ENCODE assay signal across 22 mouse cellular contexts in genomic region chr12:16834701-16835100, GRCm38 (mm10). TPM values are rescaled to one million over a fixed set of nuclear protein-coding genes. Genes with fewer than 3 reads are reported as not detected.
DNase-seq lines count a peak whose midpoint lies in the region; ATAC-seq lines count a peak whose summit lies in the region.
"Had no signal": no experiment of that assay in that cellular context is flagged by ENCODE, and none has a peak within 500 bp of the region (broad histone marks: within the 10 kb centered on the region; RNA-seq: fewer than 3 reads in every experiment).

No protein-coding gene starts in this region.

- H3K9me3 ChIP-seq in hindbrain, embryonic 15.5 days, result no peaks in the 10 kb centered on the region
- H3K9me3 ChIP-seq in hindbrain, embryonic 11.5 days (ENCODE audit: control insufficient read depth, low read length), result no peaks in the 10 kb centered on the region
- H3K9me3 ChIP-seq in forebrain, embryonic 12.5 days, result 0 out of 2 replicates have a peak, but pooled peaks cover 5% of the 10 kb centered on the region
- H3K9me3 ChIP-seq: embryonic facial prominence, embryonic 12.5 days; G1E; limb, embryonic 10.5 days; lung, embryonic 15.5 days had no signal

- H3K36me3 ChIP-seq in hindbrain, embryonic 15.5 days, result 0 out of 2 replicates have a peak, but pooled peaks cover under 1% of the 10 kb centered on the region
- no peaks in the 10 kb centered on the region for H3K36me3 ChIP-seq in hindbrain, embryonic 11.5 days (ENCODE audit: control insufficient read depth, insufficient read depth, low read length)
- peaks cover 2% of the 10 kb centered on the region; the same call in 1 of the 2 replicates for H3K36me3 ChIP-seq in forebrain, embryonic 12.5 days (replicated peaks)
- H3K36me3 ChIP-seq: embryonic facial prominence, embryonic 12.5 days; G1E; lung, embryonic 15.5 days had no signal

- H3K4me3 ChIP-seq in hindbrain, embryonic 15.5 days, result no peak overlapping the region
- no peak overlapping the region for H3K4me3 ChIP-seq in hindbrain, embryonic 11.5 days (ENCODE audit: low read depth, low read length)
- H3K4me3 ChIP-seq in forebrain, embryonic 12.5 days (replicated peaks), result no peak overlapping the region
- H3K4me3 ChIP-seq: embryonic facial prominence, embryonic 12.5 days; left cerebral cortex, adult 2 months; limb, embryonic 10.5 days; lung, embryonic 15.5 days; megakaryocyte, embryonic 14.5 days had no signal

- H3K4me2 ChIP-seq in hindbrain, embryonic 15.5 days, result no peak overlapping the region
- H3K4me2 ChIP-seq in hindbrain, embryonic 11.5 days (replicated peaks; ENCODE audit: low read depth, low read length), result no peak overlapping the region
- no peak overlapping the region for H3K4me2 ChIP-seq in forebrain, embryonic 12.5 days
- H3K4me2 ChIP-seq: embryonic facial prominence, embryonic 12.5 days; liver, embryonic 11.5 days; lung, embryonic 15.5 days had no signal

- H3K27me3 ChIP-seq in hindbrain, embryonic 15.5 days, result no peaks in the 10 kb centered on the region
- no peaks in the 10 kb centered on the region for H3K27me3 ChIP-seq in hindbrain, embryonic 11.5 days (ENCODE audit: control insufficient read depth, insufficient read depth, low read length)
- H3K27me3 ChIP-seq in forebrain, embryonic 12.5 days, result no peaks in the 10 kb centered on the region
- H3K27me3 ChIP-seq: embryonic facial prominence, embryonic 12.5 days; lung, embryonic 15.5 days had no signal

- DNase-seq in cerebellum, adult 9-11 months, result peak; percentile 31
- no peak for DNase-seq in cerebellum, postnatal 14 days
- no peak for DNase-seq in hindbrain, embryonic 11.5 days (ENCODE audit: low spot score)
- peak; percentile 14 to 27 for DNase-seq in lung, adult 18-20 months
- no peak for DNase-seq in lung, postnatal 10 days
- DNase-seq in mesoderm, embryonic 11.5 days (ENCODE audit: low read depth, low spot score), result peak; percentile 52
- DNase-seq: cerebellum, postnatal 25 days; gastrocnemius, postnatal 10 days; heart, postnatal 36 days; right cerebral cortex, postnatal 14 days; thymus, postnatal 14 days had no signal

- H3K9ac ChIP-seq in hindbrain, embryonic 15.5 days, result no peak overlapping the region
- H3K9ac ChIP-seq in hindbrain, embryonic 11.5 days (ENCODE audit: low read depth, low read length), result no peak overlapping the region
- no peak overlapping the region for H3K9ac ChIP-seq in forebrain, embryonic 12.5 days
- H3K9ac ChIP-seq: embryonic facial prominence, embryonic 12.5 days; lung, embryonic 15.5 days had no signal

- H3K4me1 ChIP-seq in hindbrain, embryonic 15.5 days (replicated peaks), result 0 out of 2 replicates have a peak, but pooled peaks cover 4% of the 10 kb centered on the region
- no peaks in the 10 kb centered on the region for H3K4me1 ChIP-seq in hindbrain, embryonic 11.5 days (replicated peaks; ENCODE audit: control insufficient read depth, insufficient read depth, low read length)
- no peaks in the 10 kb centered on the region for H3K4me1 ChIP-seq in forebrain, embryonic 12.5 days

- H3K27ac ChIP-seq in hindbrain, embryonic 15.5 days (replicated peaks), result no peak overlapping the region
- H3K27ac ChIP-seq in hindbrain, embryonic 11.5 days (ENCODE audit: low read depth, low read length), result no peak overlapping the region
- no peak overlapping the region for H3K27ac ChIP-seq in forebrain, embryonic 12.5 days
- H3K27ac ChIP-seq: embryonic facial prominence, embryonic 12.5 days; limb, embryonic 10.5 days; lung, embryonic 15.5 days had no signal

- peak; percentile 39; the same call in 1 of the 2 replicates for ATAC-seq in hindbrain, embryonic 15.5 days (ENCODE audit: low FRiP score, low read depth)
- ATAC-seq in hindbrain, embryonic 11.5 days (ENCODE audit: low FRiP score), result no peak
- no peak for ATAC-seq in forebrain, embryonic 12.5 days (ENCODE audit: low FRiP score)
- ATAC-seq: CD4-positive, CD25-positive, alpha-beta regulatory T cell, adult 4 months; intestine, embryonic 16.5 days had no signal

- WGBS in hindbrain, embryonic 15.5 days, result 63% methylated on average over 11 of the region's 11 CpGs
- 64% methylated on average over 11 of the region's 11 CpGs for WGBS in hindbrain, embryonic 11.5 days
- WGBS in forebrain, embryonic 12.5 days, result 79% methylated on average over 11 of the region's 11 CpGs

RNA-seq across cellular contexts. Expression of gene E2f6, which starts 23.9 kb away (rescaled TPM):
- 29.2 and 29.7 TPM in 2 replicates for polyA plus RNA-seq in hindbrain, embryonic 15.5 days (2015; fragmentation: Nextera tagmentation; extraction: Ambion mirVana)
- polyA plus RNA-seq in hindbrain, embryonic 11.5 days (2014; fragmentation: Nextera tagmentation; extraction: Ambion mirVana), result 75.3 and 76.5 TPM in 2 replicates
- polyA plus RNA-seq in forebrain, embryonic 12.5 days (2016; fragmentation: Nextera tagmentation; extraction: Ambion mirVana), result 75.0 and 77.4 TPM in 2 replicates

RNA-seq across cellular contexts. Expression of gene Greb1, which starts 34.0 kb away (rescaled TPM):
- 0.84 and 1.3 TPM in 2 replicates for polyA plus RNA-seq in hindbrain, embryonic 15.5 days (2015; fragmentation: Nextera tagmentation; extraction: Ambion mirVana)
- 8.8 and 11.2 TPM in 2 replicates for polyA plus RNA-seq in hindbrain, embryonic 11.5 days (2014; fragmentation: Nextera tagmentation; extraction: Ambion mirVana)
- polyA plus RNA-seq in forebrain, embryonic 12.5 days (2016; fragmentation: Nextera tagmentation; extraction: Ambion mirVana), result 2.4 and 2.5 TPM in 2 replicates
- polyA plus RNA-seq: G1E had no signal

RNA-seq across cellular contexts. Expression of gene Rock2, which starts 60.0 kb away (rescaled TPM):
- 13.7 and 15.1 TPM in 2 replicates for polyA plus RNA-seq in hindbrain, embryonic 15.5 days (2015; fragmentation: Nextera tagmentation; extraction: Ambion mirVana)
- polyA plus RNA-seq in hindbrain, embryonic 11.5 days (2014; fragmentation: Nextera tagmentation; extraction: Ambion mirVana), result 15.4 and 17.9 TPM in 2 replicates
- polyA plus RNA-seq in forebrain, embryonic 12.5 days (2016; fragmentation: Nextera tagmentation; extraction: Ambion mirVana), result 21.0 and 22.9 TPM in 2 replicates

Comparison
In these comparisons a context has a peak if more than half of its experiments do, and no peak if none do; other contexts are left out.
1. DNase-seq: peak in cerebellum, adult 9-11 months (single experiment), lung, adult 18-20 months (2 of 2) and mesoderm, embryonic 11.5 days (single experiment); none in cerebellum, postnatal 14 days (0 of 2), hindbrain, embryonic 11.5 days (single experiment) and lung, postnatal 10 days (single experiment).